Mouse (Mus musculus) liver, adult 2 months (tissue): ENCODE measurements around the gene Cwc22. TPM values are rescaled to one million over a fixed set of nuclear protein-coding genes. Genes with fewer than 3 reads are reported as not detected.
"Not testable (repeated sequence)": the region's sequence is repeated elsewhere in the genome, so short reads cannot be mapped to it uniquely, and the experiment has no call there.

Experiments used
- DNase-seq: peaks from one replicate; pipeline ENCODE4 v3.0.0-alpha.2; 2011; ENCODE audit warnings: low read depth, low spot score; ENCODE audit errors: extremely low read depth
- H3K27ac ChIP-seq: fragments of 200-500 bp; replicated peaks from 2 replicates; pipeline ENCODE4 v1.5.1; 2012; ENCODE audit warnings: low read depth, mild to moderate bottlenecking, control low read depth, inconsistent platforms, low read length; ENCODE audit not compliant: insufficient read depth
- H3K27me3 ChIP-seq: fragments of 200-500 bp; 2 replicates; pipeline ENCODE4 v1.6.1; 2012; ENCODE audit warnings: mild to moderate bottlenecking, moderate library complexity, low read length, inconsistent platforms; ENCODE audit not compliant: control insufficient read depth, insufficient read depth
- H3K36me3 ChIP-seq: fragments of 200-500 bp; 2 replicates; pipeline ENCODE4 v1.6.1; 2012; ENCODE audit warnings: low read length, inconsistent platforms; ENCODE audit not compliant: control insufficient read depth, insufficient read depth
- H3K4me1 ChIP-seq: fragments of 200-500 bp; 2 replicates; pipeline ENCODE4 v1.6.1; 2011; ENCODE audit warnings: low read length; ENCODE audit not compliant: control insufficient read depth, insufficient read depth
- H3K4me3 ChIP-seq: fragments of 200-500 bp; 2 replicates; pipeline ENCODE4 v1.5.1; 2011; ENCODE audit warnings: low read depth, mild to moderate bottlenecking, control low read depth, low read length, moderate library complexity; ENCODE audit not compliant: insufficient read depth
- H3K79me2 ChIP-seq: fragments of 200-500 bp; 2 replicates; pipeline ENCODE4 v1.6.1; 2012; ENCODE audit warnings: inconsistent platforms, mild to moderate bottlenecking, low read length, moderate library complexity; ENCODE audit not compliant: control insufficient read depth, insufficient read depth
- H3K9ac ChIP-seq: fragments of 200-500 bp; 2 replicates; pipeline ENCODE4 v1.6.1; 2012; ENCODE audit warnings: low read depth, mild to moderate bottlenecking, control low read depth, inconsistent platforms, low read length
- CTCF ChIP-seq: fragments of 200-500 bp; IDR thresholded peaks from 2 replicates; pipeline ENCODE4 v1.5.1; 2011; ENCODE audit warnings: low read depth, low read length, control low read depth
- POLR2A ChIP-seq: fragments of 200-500 bp; IDR thresholded peaks from 2 replicates; pipeline ENCODE4 v1.6.1; 2011; ENCODE audit warnings: low read length, control low read depth; ENCODE audit not compliant: insufficient read depth; ENCODE audit errors: extremely low read depth
- WGBS: fragments of 180-500 bp; shearing (Covaris S2); methylation state at CpG from one replicate; pipeline ENCODE4 v1.1.7; 2018; 5-methylcytosine and 5-hydroxymethylcytosine counted together
- polyA plus RNA-seq: library from polyadenylated mRNA; depleted of rRNA; stranded (reverse); fragments of >200 nt; gene quantifications from 2 replicates; pipeline ENCODE4 v1.2.3, GENCODE M21; 2012
- total RNA-seq: library from RNA; depleted of rRNA; stranded (reverse); fragments of >200 nt; gene quantifications from 2 replicates; pipeline ENCODE4 v1.2.3, GENCODE M21; 2014

Gene Cwc22
- total and polyA plus RNA-seq, 2 experiments, result 3.4 to 10.6 TPM

DNA sequence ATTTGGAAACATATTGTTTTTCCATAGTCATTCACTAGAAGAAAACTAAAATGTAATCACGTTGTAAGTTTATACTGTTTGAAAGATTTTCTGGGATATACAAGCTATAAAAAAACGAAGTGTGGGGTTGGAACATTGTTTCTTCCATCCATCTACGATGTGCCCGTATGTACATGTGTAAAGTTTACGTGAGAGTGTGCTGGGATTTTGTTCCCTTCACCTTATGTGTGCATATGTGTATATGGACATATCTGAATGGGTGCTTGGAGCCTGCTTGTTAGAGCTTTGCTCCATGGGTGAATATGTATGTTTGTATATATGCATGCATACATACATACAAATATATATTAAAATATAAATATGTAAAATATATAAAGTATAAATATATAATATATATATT lies 45.4 kb downstream of the Cwc22 start:
- H3K4me3 ChIP-seq, result no peak overlapping the region
- H3K27ac ChIP-seq, result no peak overlapping the region
- H3K4me1 ChIP-seq, result no peaks in the 10 kb centered on the region
- H3K36me3 ChIP-seq, result peaks cover 62% of the 10 kb centered on the region
- no peak overlapping the region for H3K9ac ChIP-seq
- WGBS, result 96% methylated on average over 5 of the region's 5 CpGs
- H3K27me3 ChIP-seq, result no peaks in the 10 kb centered on the region
- DNase-seq, result no peak
- H3K79me2 ChIP-seq, result no peaks in the 10 kb centered on the region; the same call in 1 of the 2 replicates
- no peak for TF ChIP-seq POLR2A
- no peak for TF ChIP-seq CTCF

DNA sequence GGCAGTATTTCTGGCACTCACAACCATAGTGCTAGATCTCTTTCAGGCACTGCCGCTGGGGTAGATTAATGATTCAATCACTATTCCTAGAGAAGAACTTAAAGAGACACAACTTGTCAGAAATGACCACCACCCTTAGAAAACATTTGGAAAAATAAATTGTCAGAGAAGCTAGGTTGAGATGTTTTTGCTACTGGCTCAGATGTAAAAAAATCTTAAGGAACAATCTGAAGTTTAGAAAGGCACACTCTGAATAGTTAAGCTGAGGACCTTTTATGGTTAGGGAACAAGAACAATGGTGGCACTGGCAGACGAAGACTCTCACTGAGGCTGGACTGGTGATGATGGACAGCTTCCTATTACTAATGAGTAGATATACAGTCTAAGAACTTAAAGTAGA lies 46.1 kb downstream of the Cwc22 start:
- Histone ChIP-seq H3K36me3 (peaks cover 60% of the 10 kb centered on the region), H3K4me3 (no peak overlapping the region), H3K4me1 (no peaks in the 10 kb centered on the region), H3K9ac (no peak overlapping the region), H3K79me2 (no peaks in the 10 kb centered on the region; the same call in 1 of the 2 replicates), H3K27me3 (no peaks in the 10 kb centered on the region), H3K27ac (no peak overlapping the region)
- DNase-seq, result no peak
- 97% methylated on average over 2 of the region's 2 CpGs for WGBS
- no peak for TF ChIP-seq CTCF
- no peak for TF ChIP-seq POLR2A

- no peak for TF ChIP-seq POLR2A
- TF ChIP-seq CTCF, result no peak
- H3K36me3 ChIP-seq, result peaks cover 51% of the 10 kb centered on the region
- no peak overlapping the region for H3K27ac ChIP-seq
- no peak overlapping the region for H3K4me3 ChIP-seq
- WGBS, result 94% methylated on average over 2 of the region's 2 CpGs
- no peaks in the 10 kb centered on the region for H3K4me1 ChIP-seq
- no peak overlapping the region for H3K9ac ChIP-seq
- no peaks in the 10 kb centered on the region for H3K27me3 ChIP-seq
- H3K79me2 ChIP-seq, result no peaks in the 10 kb centered on the region
- no peak for DNase-seq
Observed at GRCm38 (mm10) chr2:77898436-77898835, 47.7 kb downstream of the Cwc22 start.

DNA sequence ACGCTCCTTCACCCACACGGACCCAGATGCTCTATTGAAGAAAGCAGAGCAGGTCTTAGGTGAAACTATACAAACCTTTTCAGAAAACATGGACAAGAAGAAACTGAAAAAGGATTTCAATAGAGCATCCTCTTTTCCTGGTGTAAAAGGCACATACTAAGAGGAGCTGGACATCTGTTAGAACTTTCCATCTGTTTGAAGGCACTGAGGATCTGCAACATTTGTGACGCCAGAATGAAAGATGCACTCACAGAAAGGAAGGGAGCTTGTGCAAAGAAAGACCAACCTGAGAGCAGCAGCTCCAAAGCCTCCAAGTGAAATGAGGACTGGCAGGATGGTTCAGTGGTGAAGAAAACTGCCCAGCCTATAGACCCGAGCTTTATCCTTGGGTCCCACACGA lies 48.2 kb downstream of the Cwc22 start:
- Histone ChIP-seq H3K4me1 (no peaks in the 10 kb centered on the region), H3K36me3 (peaks cover 47% of the 10 kb centered on the region), H3K4me3 (no peak overlapping the region), H3K79me2 (no peaks in the 10 kb centered on the region), H3K27me3 (no peaks in the 10 kb centered on the region), H3K9ac (no peak overlapping the region), H3K27ac (no peak overlapping the region)
- no peak for DNase-seq
- WGBS, result 92% methylated on average over 5 of the region's 5 CpGs
- TF ChIP-seq POLR2A (no peak), CTCF (no peak)

DNA sequence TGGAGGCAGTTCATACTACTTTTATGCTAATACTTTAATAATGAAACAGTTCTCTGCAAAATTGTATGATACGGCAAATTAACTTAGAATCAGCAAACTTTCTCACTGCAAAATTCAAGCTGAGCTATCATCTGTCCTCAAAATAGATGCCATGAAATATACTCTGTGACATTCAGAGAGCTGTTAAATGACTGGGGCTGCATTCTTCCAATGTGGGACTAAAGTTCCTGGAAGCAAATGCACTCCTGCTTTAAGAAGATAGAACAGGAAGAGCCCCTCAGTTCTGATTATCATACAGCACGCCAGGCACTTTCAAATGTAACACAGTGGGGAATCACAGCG lies 48.6 kb downstream of the Cwc22 start:
- TF ChIP-seq CTCF (no peak), POLR2A (no peak)
- H3K9ac ChIP-seq, result no peak overlapping the region
- H3K27ac ChIP-seq, result no peak overlapping the region
- DNase-seq, result no peak
- no peaks in the 10 kb centered on the region for H3K4me1 ChIP-seq
- H3K79me2 ChIP-seq, result no peaks in the 10 kb centered on the region
- peaks cover 44% of the 10 kb centered on the region for H3K36me3 ChIP-seq
- 91% methylated on average over 3 of the region's 3 CpGs for whole genome bisulfite sequencing
- no peaks in the 10 kb centered on the region for H3K27me3 ChIP-seq
- H3K4me3 ChIP-seq, result no peak overlapping the region

GRCm38 (mm10) chr2:77896843-77897557 lies 49.2 kb downstream of the Cwc22 start:
- WGBS, result 95% methylated on average over 12 of the region's 12 CpGs
- Histone ChIP-seq H3K4me3 (no peak overlapping the region), H3K27ac (no peak overlapping the region), H3K4me1 (no peaks in the 10 kb centered on the region), H3K9ac (no peak overlapping the region), H3K79me2 (no peaks in the 10 kb centered on the region), H3K36me3 (peaks cover 44% of the 10 kb centered on the region), H3K27me3 (no peaks in the 10 kb centered on the region)
- TF ChIP-seq POLR2A (no peak), CTCF (no peak)
- DNase-seq, result no peak

- H3K27ac ChIP-seq, H3K79me2 ChIP-seq, H3K27me3 ChIP-seq, DNase-seq, H3K4me1 ChIP-seq, H3K9ac ChIP-seq, H3K4me3 ChIP-seq: not testable (repeated sequence)
- 97% methylated on average over 16 of the region's 16 CpGs for WGBS
- H3K36me3 ChIP-seq, result peaks cover 41% of the 10 kb centered on the region
Observed at GRCm38 (mm10) chr2:77895906-77896570, 50.1 kb downstream of the Cwc22 start.
